Mouse (Mus musculus): ENCODE measurements at regions not wholly inside any gene's neighbourhood (a gene's known extent, or its start where the extent isn't known, plus 50 kb on each side); places are given as distances from the start of the nearest gene placed in this dataset.

DNA sequence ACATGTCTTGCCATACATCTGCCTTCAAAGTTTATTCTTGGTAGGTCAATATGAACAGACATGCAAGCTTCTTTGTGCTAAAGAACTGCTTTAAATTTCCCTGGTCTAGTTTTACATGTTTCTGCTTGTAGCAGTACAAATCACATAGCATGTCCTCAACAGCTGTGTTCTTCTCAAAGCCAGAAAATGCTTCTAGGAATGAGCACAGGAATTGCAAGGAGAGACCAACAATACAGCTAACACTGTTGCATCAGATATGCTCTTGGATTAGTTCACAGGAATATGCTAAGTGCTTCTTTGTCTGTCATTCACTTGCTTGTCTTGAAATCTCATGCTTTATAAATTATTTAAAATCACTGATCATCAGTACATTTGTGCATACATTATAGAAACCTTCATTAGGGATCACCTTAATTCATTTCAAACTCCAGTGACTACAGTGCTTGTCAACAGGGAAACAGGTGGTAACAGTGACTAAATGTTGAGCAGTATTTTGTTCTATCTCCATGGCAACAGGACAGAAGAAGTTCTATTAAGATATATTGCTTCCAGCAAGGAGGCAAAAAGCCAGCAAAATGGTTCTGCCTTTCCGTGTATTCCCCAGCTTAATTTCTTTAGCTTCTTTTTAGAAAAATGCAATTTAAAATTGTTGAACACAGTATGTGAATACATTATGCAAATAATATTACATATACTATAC lies 77.1 kb upstream of the Ndn start:
- ATAC-seq (ENCODE audit: insufficient read depth, low read depth) (no peak), DNase-seq (ENCODE audit: low spot score) (no peak)
- H3K27me3 ChIP-seq (ENCODE audit: control insufficient read depth, insufficient read depth, low read length): no peaks in the 10 kb centered on the region
- 47% methylated on average over 1 of the region's 1 CpGs for WGBS
- H3K4me3 ChIP-seq (ENCODE audit: low read depth, low read length): no peak overlapping the region
- H3K27ac ChIP-seq (ENCODE audit: low read depth): no peak overlapping the region
- no peaks in the 10 kb centered on the region for H3K4me1 ChIP-seq (ENCODE audit: control insufficient read depth, insufficient read depth)
- no peaks in the 10 kb centered on the region for H3K9me3 ChIP-seq (replicated peaks; ENCODE audit: control insufficient read depth, low read length)
- H3K4me2 ChIP-seq (ENCODE audit: low read depth, low read length): no peak overlapping the region
- no peaks in the 10 kb centered on the region for H3K36me3 ChIP-seq (replicated peaks; ENCODE audit: control insufficient read depth, insufficient read depth, low read length)
- TF ChIP-seq CTCF (IDR thresholded peaks at IDR 0.05; ENCODE audit: low read depth): no peak
- no peak overlapping the region for H3K9ac ChIP-seq (replicated peaks; ENCODE audit: low read depth, low read length)

GRCm38 (mm10) chr7:62276219-62276618 lies 70.2 kb upstream of the Ndn start:
- H3K36me3 ChIP-seq (replicated peaks; ENCODE audit: control insufficient read depth, insufficient read depth, low read length): no peaks in the 10 kb centered on the region
- no peak for ATAC-seq (ENCODE audit: insufficient read depth, low read depth)
- no peaks in the 10 kb centered on the region for H3K27me3 ChIP-seq (ENCODE audit: control insufficient read depth, insufficient read depth, low read length)
- H3K4me1 ChIP-seq (ENCODE audit: control insufficient read depth, insufficient read depth): no peaks in the 10 kb centered on the region
- WGBS: 49% methylated on average over 2 of the region's 2 CpGs
- no peak overlapping the region for H3K4me3 ChIP-seq (ENCODE audit: low read depth, low read length)
- TF ChIP-seq EP300 (IDR thresholded peaks at IDR 0.05; ENCODE audit: low read depth) (no peak), CTCF (IDR thresholded peaks at IDR 0.05; ENCODE audit: low read depth) (no peak)
- no peak for DNase-seq (ENCODE audit: low spot score)
- H3K9me3 ChIP-seq (replicated peaks; ENCODE audit: control insufficient read depth, low read length): peaks cover 3% of the 10 kb centered on the region; the same call in 1 of the 2 replicates
- no peak overlapping the region for H3K27ac ChIP-seq (ENCODE audit: low read depth)
- no peak overlapping the region for H3K4me2 ChIP-seq (ENCODE audit: low read depth, low read length)
- H3K9ac ChIP-seq (replicated peaks; ENCODE audit: low read depth, low read length): no peak overlapping the region

GRCm38 (mm10) chr7:62278492-62278891 lies 67.9 kb upstream of the Ndn start:
- WGBS: 41% methylated on average over 2 of the region's 2 CpGs

GRCm38 (mm10) chr7:62279022-62279421 lies 67.3 kb upstream of the Ndn start:
- H3K4me2 ChIP-seq (ENCODE audit: low read depth, low read length): no peak overlapping the region
- H3K9me3 ChIP-seq (replicated peaks; ENCODE audit: control insufficient read depth, low read length): peaks cover 3% of the 10 kb centered on the region; the same call in 1 of the 2 replicates
- H3K27ac ChIP-seq (ENCODE audit: low read depth): no peak overlapping the region
- H3K9ac ChIP-seq (replicated peaks; ENCODE audit: low read depth, low read length): no peak overlapping the region
- no peak for TF ChIP-seq EP300 (IDR thresholded peaks at IDR 0.05; ENCODE audit: low read depth)
- TF ChIP-seq CTCF (IDR thresholded peaks at IDR 0.05; ENCODE audit: low read depth): no peak
- 50% methylated on average over 4 of the region's 4 CpGs for WGBS
- no peaks in the 10 kb centered on the region for H3K27me3 ChIP-seq (ENCODE audit: control insufficient read depth, insufficient read depth, low read length)
- H3K4me1 ChIP-seq (ENCODE audit: control insufficient read depth, insufficient read depth): no peaks in the 10 kb centered on the region
- DNase-seq (ENCODE audit: low spot score): no peak
- H3K36me3 ChIP-seq (replicated peaks; ENCODE audit: control insufficient read depth, insufficient read depth, low read length): no peaks in the 10 kb centered on the region
- no peak for ATAC-seq (ENCODE audit: insufficient read depth, low read depth)
- H3K4me3 ChIP-seq (ENCODE audit: low read depth, low read length): no peak overlapping the region

More at GRCm38 (mm10) chr7:62278492-62278891, 67.9 kb upstream of the Ndn start:
- DNase-seq (ENCODE audit: low spot score): no peak
- Histone ChIP-seq H3K36me3 (replicated peaks; ENCODE audit: control insufficient read depth, insufficient read depth, low read length) (no peaks in the 10 kb centered on the region), H3K4me1 (ENCODE audit: control insufficient read depth, insufficient read depth) (no peaks in the 10 kb centered on the region), H3K4me3 (ENCODE audit: low read depth, low read length) (no peak overlapping the region), H3K4me2 (ENCODE audit: low read depth, low read length) (no peak overlapping the region), H3K27ac (ENCODE audit: low read depth) (no peak overlapping the region), H3K27me3 (ENCODE audit: control insufficient read depth, insufficient read depth, low read length) (no peaks in the 10 kb centered on the region), H3K9ac (replicated peaks; ENCODE audit: low read depth, low read length) (no peak overlapping the region), H3K9me3 (replicated peaks; ENCODE audit: control insufficient read depth, low read length) (peaks cover 3% of the 10 kb centered on the region; the same call in 1 of the 2 replicates)
- no peak for TF ChIP-seq EP300 (IDR thresholded peaks at IDR 0.05; ENCODE audit: low read depth)
- TF ChIP-seq CTCF (IDR thresholded peaks at IDR 0.05; ENCODE audit: low read depth): no peak
- no peak for ATAC-seq (ENCODE audit: insufficient read depth, low read depth)
